Mouse (Mus musculus): ENCODE measurements around the gene Tmc5. TPM values are rescaled to one million over a fixed set of nuclear protein-coding genes. Genes with fewer than 3 reads are reported as not detected.

Gene Tmc5
- polyA plus RNA-seq, 1 experiment from 2014 or later: 0.02 TPM

- ATAC-seq (no peak), DNase-seq (no peak)
- H3K9ac ChIP-seq (replicated peaks): no peak overlapping the region
- H3K4me3 ChIP-seq (ENCODE audit: low read depth, low read length): no peak overlapping the region
- H3K4me2 ChIP-seq (ENCODE audit: low read depth, low read length): no peak overlapping the region
- no peaks in the 10 kb centered on the region for H3K27me3 ChIP-seq (ENCODE audit: insufficient read depth, low read length)
- H3K9me3 ChIP-seq (ENCODE audit: low read length): no peaks in the 10 kb centered on the region
- 93% methylated on average over 7 of the region's 7 CpGs for WGBS (ENCODE audit: insufficient replicate concordance)
- TF ChIP-seq CTCF (IDR thresholded peaks at IDR 0.05; ENCODE audit: low read depth): no peak
- TF ChIP-seq EP300 (IDR thresholded peaks at IDR 0.05; ENCODE audit: low read depth): no peak
- H3K27ac ChIP-seq (ENCODE audit: low read depth): no peak overlapping the region
- peaks cover 58% of the 10 kb centered on the region for H3K36me3 ChIP-seq (replicated peaks; ENCODE audit: insufficient read depth, low read length)
- H3K4me1 ChIP-seq (ENCODE audit: insufficient read depth): no peaks in the 10 kb centered on the region
Measured at GRCm38 (mm10) chr7:118689088-118689487, 92.0 kb downstream of the Tmc5 start.

- WGBS (ENCODE audit: insufficient replicate concordance): 85% methylated on average over 2 of the region's 2 CpGs
Measured at GRCm38 (mm10) chr7:118691287-118691686, 94.2 kb downstream of the Tmc5 start.

GRCm38 (mm10) chr7:118696146-118696545 lies 99.0 kb downstream of the Tmc5 start:
- WGBS (ENCODE audit: insufficient replicate concordance): 91% methylated on average over 6 of the region's 6 CpGs
- H3K9ac ChIP-seq (replicated peaks): no peak overlapping the region
- DNase-seq: no peak

More at GRCm38 (mm10) chr7:118691287-118691686, 94.2 kb downstream of the Tmc5 start:
- DNase-seq (no peak), ATAC-seq (no peak)
- H3K4me3 ChIP-seq (ENCODE audit: low read depth, low read length): no peak overlapping the region
- TF ChIP-seq CTCF (IDR thresholded peaks at IDR 0.05; ENCODE audit: low read depth): no peak
- TF ChIP-seq EP300 (IDR thresholded peaks at IDR 0.05; ENCODE audit: low read depth): no peak
- no peaks in the 10 kb centered on the region for H3K4me1 ChIP-seq (ENCODE audit: insufficient read depth)
- no peaks in the 10 kb centered on the region for H3K27me3 ChIP-seq (ENCODE audit: insufficient read depth, low read length)
- no peak overlapping the region for H3K9ac ChIP-seq (replicated peaks)
- peaks cover 75% of the 10 kb centered on the region for H3K36me3 ChIP-seq (replicated peaks; ENCODE audit: insufficient read depth, low read length)
- H3K27ac ChIP-seq (ENCODE audit: low read depth): no peak overlapping the region
- H3K4me2 ChIP-seq (ENCODE audit: low read depth, low read length): no peak overlapping the region
- H3K9me3 ChIP-seq (ENCODE audit: low read length): no peaks in the 10 kb centered on the region

GRCm38 (mm10) chr7:118697168-118697567 lies 100.1 kb downstream of the Tmc5 start:
- no peak overlapping the region for H3K27ac ChIP-seq (ENCODE audit: low read depth)
- H3K4me1 ChIP-seq (ENCODE audit: insufficient read depth): peaks cover 17% of the 10 kb centered on the region
- TF ChIP-seq CTCF (IDR thresholded peaks at IDR 0.05; ENCODE audit: low read depth) (no peak), EP300 (IDR thresholded peaks at IDR 0.05; ENCODE audit: low read depth) (no peak)
- peaks cover 47% of the 10 kb centered on the region for H3K36me3 ChIP-seq (replicated peaks; ENCODE audit: insufficient read depth, low read length)
- H3K27me3 ChIP-seq (ENCODE audit: insufficient read depth, low read length): no peaks in the 10 kb centered on the region
- DNase-seq (no peak), ATAC-seq (no peak)
- no peak overlapping the region for H3K4me3 ChIP-seq (ENCODE audit: low read depth, low read length)
- H3K4me2 ChIP-seq (ENCODE audit: low read depth, low read length): no peak overlapping the region
- H3K9me3 ChIP-seq (ENCODE audit: low read length): no peaks in the 10 kb centered on the region
- H3K9ac ChIP-seq (replicated peaks): no peak overlapping the region
- 66% methylated on average over 4 of the region's 4 CpGs for WGBS (ENCODE audit: insufficient replicate concordance)

More at GRCm38 (mm10) chr7:118696146-118696545, 99.0 kb downstream of the Tmc5 start:
- H3K4me2 ChIP-seq (ENCODE audit: low read depth, low read length): no peak overlapping the region
- TF ChIP-seq EP300 (IDR thresholded peaks at IDR 0.05; ENCODE audit: low read depth) (no peak), CTCF (IDR thresholded peaks at IDR 0.05; ENCODE audit: low read depth) (no peak)
- peaks cover 13% of the 10 kb centered on the region for H3K4me1 ChIP-seq (ENCODE audit: insufficient read depth)
- no peaks in the 10 kb centered on the region for H3K27me3 ChIP-seq (ENCODE audit: insufficient read depth, low read length)
- no peak for ATAC-seq
- no peaks in the 10 kb centered on the region for H3K9me3 ChIP-seq (ENCODE audit: low read length)
- no peak overlapping the region for H3K4me3 ChIP-seq (ENCODE audit: low read depth, low read length)
- peaks cover 51% of the 10 kb centered on the region for H3K36me3 ChIP-seq (replicated peaks; ENCODE audit: insufficient read depth, low read length)
- H3K27ac ChIP-seq (ENCODE audit: low read depth): no peak overlapping the region

- Histone ChIP-seq H3K9me3 (ENCODE audit: low read length) (no peaks in the 10 kb centered on the region), H3K4me3 (ENCODE audit: low read depth, low read length) (no peak overlapping the region), H3K9ac (replicated peaks) (no peak overlapping the region), H3K27me3 (ENCODE audit: insufficient read depth, low read length) (no peaks in the 10 kb centered on the region), H3K4me2 (ENCODE audit: low read depth, low read length) (peak overlapping the region; percentile 48; the same call in 1 of the 2 replicates), H3K4me1 (ENCODE audit: insufficient read depth) (peaks cover 28% of the 10 kb centered on the region), H3K36me3 (replicated peaks; ENCODE audit: insufficient read depth, low read length) (peaks cover 37% of the 10 kb centered on the region), H3K27ac (ENCODE audit: low read depth) (0 out of 2 replicates have a peak overlapping the region, but pooled peaks have one; percentile 11)
- no peak for DNase-seq
- ATAC-seq: peak; percentile 76
- TF ChIP-seq CTCF (IDR thresholded peaks at IDR 0.05; ENCODE audit: low read depth) (no peak), EP300 (IDR thresholded peaks at IDR 0.05; ENCODE audit: low read depth) (peak; percentile 48; the same call in 1 of the 2 replicates)
- WGBS (ENCODE audit: insufficient replicate concordance): 56% methylated on average over 9 of the region's 9 CpGs
Measured at GRCm38 (mm10) chr7:118698882-118699281, 101.8 kb downstream of the Tmc5 start.

GRCm38 (mm10) chr7:118703144-118703561 lies 106.1 kb downstream of the Tmc5 start:
- ATAC-seq: peak; percentile 48
- peak; percentile 52 for DNase-seq
- H3K4me3 ChIP-seq (ENCODE audit: low read depth, low read length): peak overlapping the region; percentile 95; the same call in 1 of the 2 replicates
- WGBS (ENCODE audit: insufficient replicate concordance): 65% methylated on average over 15 of the region's 15 CpGs
- H3K4me2 ChIP-seq (ENCODE audit: low read depth, low read length): peak overlapping the region; percentile 93
- no peaks in the 10 kb centered on the region for H3K9me3 ChIP-seq (ENCODE audit: low read length)
- H3K9ac ChIP-seq (replicated peaks): peak overlapping the region; percentile 93; the same call in 1 of the 2 replicates
- no peaks in the 10 kb centered on the region for H3K27me3 ChIP-seq (ENCODE audit: insufficient read depth, low read length)
- TF ChIP-seq CTCF (IDR thresholded peaks at IDR 0.05; ENCODE audit: low read depth): no peak
- TF ChIP-seq EP300 (IDR thresholded peaks at IDR 0.05; ENCODE audit: low read depth): peak; percentile 57; the same call in 1 of the 2 replicates
- peaks cover 45% of the 10 kb centered on the region for H3K4me1 ChIP-seq (ENCODE audit: insufficient read depth)
- H3K36me3 ChIP-seq (replicated peaks; ENCODE audit: insufficient read depth, low read length): peaks cover 7% of the 10 kb centered on the region; the same call in 1 of the 2 replicates
- peak overlapping the region; percentile 95 for H3K27ac ChIP-seq (ENCODE audit: low read depth)
